Mouse (Mus musculus) cerebellum, postnatal 10 days (tissue): ENCODE data around the gene Shld2.
A peak's percentile ranks its signal among the peaks of the same experiment; 100 is the strongest.

Source experiments
- DNase-seq, 2 experiments: peaks; one replicate each; pipeline ENCODE4 v3.0.0; 2021; ENCODE audit warnings: mixed read lengths in 2 of 2

Shld2 gene

DNA sequence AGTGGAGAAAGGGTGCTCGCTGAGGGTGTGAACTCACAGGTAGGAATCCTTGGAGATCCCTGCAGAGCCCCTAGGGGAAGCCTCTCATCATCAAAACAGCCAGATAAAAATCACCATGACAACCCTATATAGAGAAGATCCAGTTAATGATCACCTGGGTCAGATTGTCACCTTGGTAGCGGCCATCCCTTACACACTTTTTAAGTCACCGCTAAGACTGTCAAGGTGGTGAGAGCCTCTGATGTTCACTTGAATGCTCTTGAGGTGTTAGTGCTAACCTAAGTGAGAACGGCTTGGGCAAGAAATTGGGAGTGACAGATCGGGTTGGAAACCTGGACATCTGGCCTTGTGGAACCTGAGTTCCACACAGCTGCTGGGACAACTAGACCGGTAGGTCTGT lies 91.0 kb downstream of the Shld2 start, which contains the start of gene Syt15:
Gene Syt15 (plus strand): TSS at position 301 of the 400 bp plus-strand sequence.
- no peak for DNase-seq

DNA sequence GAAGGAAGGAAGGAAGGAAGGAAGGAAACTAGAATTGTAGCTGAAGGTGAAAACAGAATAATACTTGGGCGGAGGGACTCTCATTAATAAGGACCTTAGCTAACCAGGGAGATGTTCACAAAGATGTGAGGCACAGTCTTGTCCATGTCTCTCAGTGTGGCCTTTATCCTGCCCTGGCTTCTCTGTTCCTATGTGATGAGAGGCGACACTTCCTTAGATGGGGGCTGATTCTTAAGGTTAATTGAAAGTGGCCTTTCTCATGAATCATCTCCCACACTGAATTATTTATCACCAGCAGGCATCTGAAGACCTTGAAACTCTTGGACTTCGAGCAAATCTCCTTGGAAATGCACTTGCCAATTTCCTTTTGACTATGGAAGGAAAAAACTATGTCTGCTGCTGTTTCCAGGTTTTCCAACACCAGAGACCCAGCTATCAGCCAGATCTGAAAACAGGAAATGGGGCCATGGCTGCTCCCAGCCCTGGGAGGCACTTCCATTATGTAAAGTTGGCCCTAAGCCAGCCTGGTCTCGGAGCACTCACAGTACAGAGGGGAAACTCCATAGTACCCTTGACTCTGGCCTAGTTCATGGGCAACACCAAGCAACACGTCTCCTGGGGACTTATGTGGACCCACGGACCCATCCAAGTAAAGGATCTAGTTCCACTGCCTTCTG lies 94.7 kb downstream of the Shld2 start:
- DNase-seq: peak in 1 of 2 experiments; percentile 41

DNA sequence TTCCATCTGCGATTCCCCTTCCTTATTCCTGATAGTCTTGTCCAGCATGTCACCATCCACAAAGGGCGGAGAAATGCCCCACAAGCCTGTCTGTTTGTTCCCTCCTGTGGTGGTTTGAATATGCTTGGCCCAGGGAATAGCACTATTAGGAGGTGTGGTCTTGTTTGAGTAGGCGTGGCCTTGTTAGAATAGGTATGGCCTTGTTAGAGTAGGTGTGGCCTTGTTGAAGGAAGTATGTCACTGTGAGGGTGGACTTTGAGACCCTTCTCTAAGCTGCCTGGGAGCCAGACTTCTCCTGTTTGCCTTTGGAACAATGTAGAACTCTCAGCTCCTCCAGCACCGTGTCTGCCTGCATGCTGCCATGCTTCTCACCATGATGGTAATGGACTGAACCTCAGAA lies 100.4 kb downstream of the Shld2 start:
- no peak for DNase-seq

DNA sequence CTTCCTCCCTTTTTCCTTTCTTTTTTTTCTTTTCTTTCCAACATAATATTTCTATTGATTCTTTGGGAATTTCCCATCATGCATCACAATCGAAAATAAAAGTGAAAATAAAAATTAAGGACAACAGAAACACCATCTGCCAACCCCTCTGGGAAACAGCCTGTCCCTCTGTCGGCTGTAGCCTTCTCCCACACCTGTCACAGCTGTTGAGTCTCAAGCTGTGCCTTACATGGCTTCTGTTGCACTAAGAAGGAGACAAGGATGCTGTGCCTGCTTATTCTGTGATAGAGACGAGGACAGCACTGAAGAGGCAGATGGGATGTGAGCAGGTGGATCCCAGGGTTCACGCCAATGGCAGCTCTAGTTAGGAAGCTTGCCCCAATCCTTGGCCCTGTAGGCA lies 101.2 kb downstream of the Shld2 start:
- no peak for DNase-seq

DNA sequence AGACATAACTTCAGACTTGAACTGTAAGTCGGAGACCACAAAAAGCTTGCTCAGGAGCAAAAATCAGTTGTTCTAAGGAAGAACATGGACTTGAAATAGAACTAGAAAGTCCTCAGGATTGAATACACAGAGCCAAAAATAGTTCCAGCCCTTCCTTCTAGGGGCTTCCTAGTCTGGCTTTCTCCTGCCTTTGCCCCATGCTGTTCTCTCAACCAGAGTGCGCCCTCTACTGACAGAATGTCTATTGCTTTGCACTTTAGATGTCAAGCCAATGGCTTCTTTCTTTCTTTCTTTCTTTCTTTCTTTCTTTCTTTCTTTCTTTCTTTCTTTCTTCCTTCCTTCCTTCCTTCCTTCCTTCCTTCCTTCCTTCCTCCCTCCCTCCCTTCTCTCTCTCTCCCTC lies 101.6 kb downstream of the Shld2 start:
- peak; percentile 82 to 87 for DNase-seq

DNA sequence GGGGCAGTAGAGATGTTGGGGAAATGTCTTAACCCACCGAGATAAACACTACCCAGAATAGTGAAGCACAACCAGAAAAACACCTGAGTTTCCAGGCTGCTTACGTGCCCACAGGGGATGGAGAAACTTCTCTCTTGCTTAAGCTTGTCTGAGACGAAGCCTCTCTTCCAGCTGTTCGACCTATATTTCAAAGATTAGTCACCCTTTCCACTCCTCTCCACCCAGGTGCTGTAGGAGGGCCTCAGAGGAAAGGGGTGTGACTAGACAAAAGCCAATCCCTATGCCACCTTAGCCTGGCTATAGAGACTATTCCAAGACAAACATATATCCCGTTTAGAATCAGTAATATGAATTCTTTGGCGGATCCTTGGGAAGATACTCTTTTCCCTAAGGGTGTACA lies 102.3 kb downstream of the Shld2 start:
- no peak for DNase-seq

DNA sequence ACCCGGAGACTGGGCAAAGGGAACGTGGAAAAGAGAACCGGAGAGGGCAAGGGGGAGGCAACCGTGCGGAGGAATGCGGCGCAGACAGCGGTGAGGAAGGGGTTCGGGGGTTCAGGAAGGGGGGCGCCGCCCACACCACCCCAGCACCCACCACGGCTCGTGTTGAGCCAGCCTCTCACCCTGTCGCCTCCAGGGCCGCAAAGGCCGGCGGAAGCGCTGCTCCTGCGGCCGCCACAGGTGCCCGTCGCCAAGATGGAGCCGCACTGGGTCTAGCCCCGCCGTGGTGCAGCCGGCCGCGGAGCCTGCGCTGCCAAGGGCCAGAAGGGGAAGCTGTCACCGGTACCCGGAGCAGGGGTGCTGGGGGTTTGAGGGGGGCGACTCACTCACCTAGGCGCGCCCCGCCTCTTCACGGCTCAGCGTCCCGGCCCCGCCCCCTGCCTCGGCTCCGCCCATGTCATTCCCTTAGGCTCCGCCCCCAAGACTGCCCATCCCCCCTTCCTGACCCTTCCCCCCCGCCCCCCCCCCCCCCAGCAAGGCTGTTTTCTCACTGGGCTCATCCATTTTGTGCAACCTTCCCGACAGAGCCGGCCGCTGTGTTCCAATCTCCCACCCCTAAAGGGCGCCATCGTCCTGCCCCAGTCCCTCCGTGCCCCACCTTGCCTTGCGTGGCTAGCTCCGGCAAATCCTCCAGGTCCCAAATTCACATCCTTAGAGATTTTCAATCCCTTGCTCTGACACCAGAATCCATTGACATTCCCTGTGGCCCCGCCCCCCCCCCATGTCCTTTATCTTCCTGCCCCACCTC lies 108.9 kb downstream of the Shld2 start, which contains the start of gene Gprin2:
Gene Gprin2 (minus strand): TSS at position 423 of the 805 bp plus-strand sequence.
- DNase-seq: peak; percentile 79 to 81

DNA sequence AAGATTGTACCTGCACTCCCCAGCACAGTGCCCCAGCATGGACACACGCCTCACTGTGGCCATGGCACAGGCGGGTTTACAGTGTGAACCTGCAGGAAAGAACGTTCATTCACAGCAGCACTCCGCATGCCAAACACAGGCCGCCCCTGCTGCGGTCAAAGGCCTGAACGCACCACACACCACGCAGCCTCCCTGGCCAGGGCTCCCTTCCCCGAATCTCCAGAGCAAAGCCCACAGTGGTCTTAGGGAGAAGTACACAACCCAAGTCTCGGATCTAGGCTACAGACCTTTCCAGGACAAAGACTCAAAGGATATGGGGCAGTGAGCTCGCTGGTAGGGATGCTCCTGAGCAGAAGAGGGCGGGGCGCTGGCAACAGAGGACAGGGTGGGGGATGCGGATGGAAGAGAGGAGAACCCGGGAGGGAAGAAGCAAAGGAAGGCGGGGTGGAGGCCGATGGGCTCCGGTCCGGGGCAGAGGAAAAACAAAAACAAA lies 109.5 kb downstream of the Shld2 start:
- peak; percentile 74 for DNase-seq

DNA sequence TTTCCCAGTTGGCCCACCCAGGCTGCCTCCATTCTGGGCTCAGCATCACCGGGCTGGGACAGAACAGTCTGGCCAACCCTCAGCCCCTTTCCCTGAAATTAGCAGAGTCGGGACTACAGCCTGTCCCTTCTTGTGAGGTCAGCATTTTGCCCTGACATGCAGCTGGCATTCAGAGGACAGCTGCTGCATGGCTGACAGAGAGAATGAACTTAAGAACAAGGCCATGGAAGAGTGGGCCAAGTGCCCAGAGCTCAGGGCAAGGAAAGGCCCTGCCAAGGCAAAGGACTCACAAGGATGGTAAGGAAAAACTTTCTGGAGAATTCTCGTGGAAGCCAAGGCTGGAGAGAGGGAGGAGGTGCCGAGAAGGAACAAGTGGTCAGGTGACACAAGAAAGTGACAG lies 113.6 kb downstream of the Shld2 start:
- DNase-seq: peak in 1 of 2 experiments; percentile 34

DNA sequence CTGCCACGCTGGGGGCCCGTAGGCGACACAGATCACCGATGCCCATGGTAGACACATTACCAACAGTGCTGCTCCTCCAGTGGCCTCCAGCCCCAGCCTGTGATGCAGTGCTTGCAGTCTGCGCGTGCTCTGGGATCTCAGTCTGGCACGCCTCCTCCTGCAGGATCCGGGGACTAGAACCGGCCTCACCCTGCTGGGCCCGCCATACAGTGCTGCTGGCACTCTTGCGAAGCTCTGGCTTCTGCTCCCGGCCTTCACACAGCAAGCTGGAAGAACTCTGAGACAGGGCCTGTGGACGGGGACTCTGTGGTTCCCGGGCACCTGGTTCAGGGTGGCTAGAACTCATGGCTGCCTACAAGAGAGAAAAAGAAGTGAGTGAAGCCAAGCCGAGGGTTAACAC lies 114.8 kb downstream of the Shld2 start:
- peak; percentile 67 to 82 for DNase-seq

DNA sequence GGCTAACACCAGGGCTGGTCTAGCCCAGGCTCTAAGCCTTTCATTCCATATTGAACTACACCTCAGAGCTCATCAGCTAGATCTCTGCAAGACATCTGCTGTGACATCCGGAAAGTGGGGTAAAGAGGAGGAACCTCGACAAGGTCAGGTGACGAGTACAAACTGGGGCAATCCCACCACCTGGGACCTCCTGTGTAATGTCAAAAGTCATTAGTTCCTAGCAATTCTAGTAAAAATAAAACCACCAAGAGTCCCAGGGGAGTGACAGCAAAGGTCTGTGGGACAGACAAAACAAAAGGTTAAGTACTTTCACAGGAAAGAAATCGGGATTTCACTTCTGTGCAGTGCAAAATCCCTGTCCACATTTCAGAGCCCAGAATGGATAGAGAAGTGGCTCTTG lies 116.4 kb downstream of the Shld2 start:
- no peak for DNase-seq

DNA sequence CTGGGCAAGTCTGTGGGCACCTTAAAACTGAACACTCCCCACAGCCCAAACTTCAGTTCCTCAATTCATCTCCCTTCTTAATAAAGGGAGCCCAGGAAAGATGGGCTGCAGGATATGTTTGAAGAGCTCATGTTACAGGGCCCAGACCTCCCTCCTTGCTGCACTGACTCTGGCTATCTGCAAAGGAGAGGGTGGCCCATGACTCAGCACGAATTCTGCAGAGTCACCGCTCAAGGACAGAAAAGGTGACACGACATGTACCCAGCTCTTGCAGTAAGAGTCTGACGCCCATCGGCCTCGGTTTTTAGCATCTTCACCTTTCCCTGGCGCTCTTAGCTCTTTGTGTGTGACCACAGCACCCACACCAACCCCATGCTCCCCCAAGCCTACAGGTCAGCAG lies 119.9 kb downstream of the Shld2 start:
- no peak for DNase-seq

DNA sequence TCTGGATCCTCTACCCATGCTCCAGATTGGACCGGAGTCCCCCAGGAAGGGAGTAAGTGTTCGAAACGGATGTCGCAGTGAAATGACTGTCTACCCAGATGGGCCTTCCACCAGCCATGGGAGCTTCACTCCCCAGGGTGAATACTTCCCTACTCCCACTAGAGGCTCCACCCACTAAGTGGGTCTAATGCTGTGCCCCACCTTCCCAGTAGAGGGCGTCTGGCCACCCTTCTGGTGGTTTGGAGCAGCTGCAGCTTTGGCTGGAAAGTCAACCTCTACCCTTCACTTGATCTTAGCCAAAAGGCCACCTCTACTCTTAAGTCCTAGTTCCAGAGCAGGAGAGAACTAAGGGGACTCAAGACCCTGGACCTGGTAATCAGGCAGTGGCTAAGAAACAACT lies 121.7 kb downstream of the Shld2 start:
- peak; percentile 67 to 68 for DNase-seq
